Mouse (Mus musculus) erythroblast, embryonic 14.5 days (primary cell): ENCODE data around the gene Tcn2. TPM values are rescaled to one million over a fixed set of nuclear protein-coding genes. Genes with fewer than 3 reads are reported as not detected.
"Not testable (repeated sequence)": the region's sequence is repeated elsewhere in the genome, so short reads cannot be mapped to it uniquely, and the experiment has no call there.

Experiments used
- H3K27me3 ChIP-seq: 2 replicates; pipeline ENCODE4 v1.6.1; 2012; ENCODE audit warnings: inconsistent platforms; ENCODE audit not compliant: control insufficient read depth
- H3K36me3 ChIP-seq: 2 replicates; pipeline ENCODE4 v1.6.1; 2012; ENCODE audit warnings: mild to moderate bottlenecking, inconsistent platforms; ENCODE audit not compliant: control insufficient read depth
- H3K4me1 ChIP-seq: 2 replicates; pipeline ENCODE4 v1.6.1; 2012; ENCODE audit warnings: inconsistent platforms; ENCODE audit not compliant: control insufficient read depth
- H3K4me3 ChIP-seq: replicated peaks from 2 replicates; pipeline ENCODE3; 2012; ENCODE audit warnings: moderate library complexity, mild to moderate bottlenecking, inconsistent platforms
- H3K9me3 ChIP-seq: 2 replicates; pipeline ENCODE4 v1.6.1; 2012; ENCODE audit warnings: low read length, inconsistent platforms, mixed read lengths; ENCODE audit not compliant: control insufficient read depth
- GATA1 ChIP-seq: IDR thresholded peaks from 2 replicates; pipeline ENCODE4 v1.6.1; 2012; ENCODE audit warnings: low read length, inconsistent platforms, mixed read lengths
- TAL1 ChIP-seq: IDR thresholded peaks from 3 replicates; pipeline ENCODE4 v1.6.1; 2012; ENCODE audit warnings: low read length, inconsistent platforms, mixed read lengths
- polyA plus RNA-seq: library from polyadenylated mRNA; stranded (reverse); fragments of >175 nt; gene quantifications from 2 replicates; pipeline ENCODE4 v1.2.3, GENCODE M21; 2012

The Tcn2 gene
- polyA plus RNA-seq, 1 experiment: 0.08 TPM

DNA sequence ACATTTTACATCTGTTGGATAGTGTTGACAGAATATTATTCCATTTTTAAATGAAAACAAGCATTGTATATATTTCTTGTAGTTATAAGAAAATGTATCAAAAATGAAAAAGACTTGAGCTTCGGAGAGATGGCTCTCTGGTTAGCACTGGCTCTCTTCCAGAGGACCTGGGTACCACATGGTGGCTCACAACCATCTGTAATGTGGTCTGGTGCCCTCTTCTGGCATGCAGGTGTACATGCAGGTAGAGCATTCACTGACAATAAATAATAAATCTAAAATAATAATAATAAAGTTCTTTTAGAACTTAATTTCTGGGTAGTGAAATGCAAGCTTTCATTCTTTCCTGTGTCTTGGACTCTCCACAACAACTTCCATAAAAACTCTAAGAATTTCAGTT lies 13.2 kb downstream of the Tcn2 start:
- Histone ChIP-seq H3K27me3 (peaks cover 16% of the 10 kb centered on the region), H3K9me3 (no peaks in the 10 kb centered on the region), H3K36me3 (peaks cover 2% of the 10 kb centered on the region; the same call in 1 of the 2 replicates), H3K4me1 (peaks cover 10% of the 10 kb centered on the region), H3K4me3 (no peak overlapping the region)
- TF ChIP-seq TAL1: no peak
- TF ChIP-seq GATA1: no peak

DNA sequence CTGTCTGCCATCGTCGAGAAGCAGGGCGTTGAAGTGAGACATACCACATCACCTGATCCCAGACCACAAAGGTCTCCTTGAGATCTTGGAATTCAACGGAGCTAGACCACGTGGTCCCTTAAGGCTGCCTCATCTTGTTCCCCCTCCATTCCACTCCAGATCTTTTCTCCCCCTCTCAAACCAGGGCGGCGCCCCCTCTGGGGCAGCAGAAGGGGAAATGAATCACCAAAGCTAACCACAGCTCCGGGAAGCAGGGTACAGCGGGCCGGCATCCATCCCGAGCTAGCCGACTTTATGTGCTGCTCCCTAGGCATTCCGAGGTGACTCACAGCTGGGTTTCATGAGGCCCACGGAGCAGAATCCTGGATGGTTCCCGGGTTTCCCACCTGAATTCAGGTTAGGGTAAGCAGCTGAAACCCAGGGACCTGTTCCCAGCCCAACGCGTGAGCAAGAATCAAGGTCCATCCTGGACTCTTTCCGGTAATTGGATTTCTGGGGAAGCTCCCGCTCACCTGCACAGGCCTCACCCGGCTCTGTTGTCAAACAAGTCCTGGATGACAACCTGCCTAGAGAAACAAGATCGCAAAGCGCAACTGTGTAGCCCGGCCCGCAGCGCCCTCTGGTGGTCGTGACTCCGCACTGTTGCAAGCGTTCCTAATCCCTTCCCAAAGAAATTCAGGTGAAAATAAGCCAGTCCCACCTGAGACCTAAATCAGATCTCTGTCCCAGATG lies 17.7 kb downstream of the Tcn2 start, which contains the start of gene Slc35e4:
Gene Slc35e4, minus strand, starts transcription at position 556 of the 732 bp plus-strand sequence.
- Histone ChIP-seq H3K27me3 (peaks cover 44% of the 10 kb centered on the region), H3K36me3 (no peaks in the 10 kb centered on the region), H3K4me3 (peak within 1 kb of the TSS; percentile 45), H3K4me1 (peaks cover 22% of the 10 kb centered on the region), H3K9me3 (peaks cover 6% of the 10 kb centered on the region; the same call in 1 of the 2 replicates)
- TF ChIP-seq GATA1: no peak
- TF ChIP-seq TAL1: no peak

DNA sequence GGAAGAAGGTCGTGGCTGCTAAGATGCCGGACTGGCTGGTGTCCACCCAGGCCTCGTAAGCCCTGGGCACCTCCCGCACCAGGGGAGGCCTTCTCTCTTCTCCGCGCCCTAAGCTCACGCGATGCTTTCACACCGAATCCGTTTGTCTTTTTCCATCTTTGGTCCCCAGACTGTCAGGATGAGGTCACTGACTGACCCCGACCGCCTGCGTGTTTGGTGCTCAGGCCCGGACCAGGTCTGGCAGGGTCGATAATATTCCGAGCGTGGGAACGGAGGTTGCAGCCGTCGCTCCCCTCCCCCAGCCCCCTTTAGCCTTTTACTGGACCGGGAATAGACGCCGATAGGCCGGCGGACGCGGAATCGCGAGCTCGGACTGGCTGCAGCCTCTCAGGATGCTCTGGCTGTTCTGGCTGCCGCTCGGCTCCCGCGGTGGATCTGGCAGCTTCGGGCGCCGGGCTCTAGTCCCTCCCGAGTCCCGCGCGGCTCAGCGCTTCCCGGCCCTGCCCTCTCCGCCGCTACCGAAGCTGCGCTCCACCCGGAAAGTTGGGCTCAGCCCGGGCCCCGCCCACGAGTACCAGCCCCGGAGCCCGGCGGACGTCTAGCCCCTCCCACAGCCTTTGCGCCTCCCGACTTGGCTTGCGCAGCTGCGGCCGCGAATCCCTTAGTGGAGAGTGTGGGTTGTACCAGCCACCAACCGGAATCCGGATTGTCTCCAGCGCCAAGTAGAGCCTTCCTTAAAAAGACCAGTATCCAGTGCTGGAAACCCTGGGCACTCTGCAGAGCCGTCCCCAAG lies 18.4 kb downstream of the Tcn2 start:
- peaks cover 44% of the 10 kb centered on the region for H3K27me3 ChIP-seq
- peaks cover 6% of the 10 kb centered on the region; the same call in 1 of the 2 replicates for H3K9me3 ChIP-seq
- H3K36me3 ChIP-seq: no peaks in the 10 kb centered on the region
- H3K4me1 ChIP-seq: peaks cover 22% of the 10 kb centered on the region
- no peak for TF ChIP-seq GATA1
- TF ChIP-seq TAL1: no peak
- H3K4me3 ChIP-seq: peak overlapping the region; percentile 45

DNA sequence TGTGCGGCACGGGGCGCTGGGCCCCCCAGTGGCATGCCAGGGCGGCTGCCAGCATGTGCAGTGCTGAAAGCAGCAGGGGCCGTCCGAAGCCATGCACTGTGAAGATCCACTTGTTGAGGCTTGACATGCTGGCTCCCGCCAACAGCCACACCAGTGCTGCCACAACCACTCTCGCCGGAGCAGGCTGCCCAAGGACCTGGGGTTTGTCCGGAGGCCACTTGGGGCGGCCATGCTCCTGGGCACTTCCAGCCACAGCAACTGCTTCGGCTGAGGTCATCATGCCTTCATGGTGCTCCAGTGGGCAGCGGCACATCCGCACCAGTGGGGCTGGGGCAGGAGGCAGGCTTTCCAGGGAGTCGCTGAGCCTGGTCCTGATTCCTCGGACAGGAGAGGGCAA lies 19.1 kb downstream of the Tcn2 start:
- Histone ChIP-seq H3K4me1 (peaks cover 22% of the 10 kb centered on the region), H3K4me3 (peak overlapping the region; percentile 30), H3K36me3 (no peaks in the 10 kb centered on the region), H3K27me3 (peaks cover 44% of the 10 kb centered on the region), H3K9me3 (peaks cover 6% of the 10 kb centered on the region; the same call in 1 of the 2 replicates)
- TF ChIP-seq GATA1: no peak
- no peak for TF ChIP-seq TAL1

DNA sequence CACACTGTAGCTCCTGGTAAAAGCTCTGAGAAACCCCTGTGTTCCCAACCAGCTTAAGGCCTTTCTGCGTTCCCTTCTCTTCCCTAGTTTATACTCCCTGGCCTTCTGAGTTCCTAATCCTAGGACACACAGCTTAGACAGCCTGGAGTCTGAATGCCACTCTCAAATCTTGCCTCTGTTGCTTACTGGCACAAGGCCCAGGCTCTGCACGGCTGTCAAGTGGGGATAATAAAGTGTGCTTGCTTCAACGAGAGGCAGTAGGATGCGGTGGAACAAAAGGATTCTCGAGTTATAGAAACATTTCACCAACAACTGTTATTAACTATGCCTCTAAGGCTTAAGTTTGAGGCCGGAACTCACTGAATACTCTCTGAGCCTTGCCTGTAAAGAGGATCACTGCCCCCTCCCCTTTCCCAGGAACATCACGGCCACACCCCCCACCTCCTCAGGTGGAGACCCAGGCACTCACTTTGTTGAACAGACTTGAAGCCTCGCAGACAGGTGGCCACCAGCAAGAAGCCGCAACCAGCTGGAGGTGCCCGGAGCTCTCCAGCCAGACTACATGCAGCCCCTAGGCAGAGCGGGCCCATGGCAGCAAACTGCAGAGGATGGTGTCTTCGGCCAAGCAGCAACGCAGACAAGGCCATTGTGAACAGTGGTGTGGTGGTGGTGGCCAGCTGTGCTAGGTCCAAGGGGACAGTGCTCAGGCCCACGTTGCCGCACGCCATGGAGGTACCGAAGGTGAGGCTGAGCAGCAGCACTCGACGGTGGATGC lies 19.7 kb downstream of the Tcn2 start:
- Histone ChIP-seq H3K4me3 (peak overlapping the region; percentile 30), H3K4me1 (peaks cover 22% of the 10 kb centered on the region), H3K9me3 (peaks cover 6% of the 10 kb centered on the region; the same call in 1 of the 2 replicates), H3K36me3 (no peaks in the 10 kb centered on the region), H3K27me3 (peaks cover 44% of the 10 kb centered on the region)
- no peak for TF ChIP-seq GATA1
- no peak for TF ChIP-seq TAL1

DNA sequence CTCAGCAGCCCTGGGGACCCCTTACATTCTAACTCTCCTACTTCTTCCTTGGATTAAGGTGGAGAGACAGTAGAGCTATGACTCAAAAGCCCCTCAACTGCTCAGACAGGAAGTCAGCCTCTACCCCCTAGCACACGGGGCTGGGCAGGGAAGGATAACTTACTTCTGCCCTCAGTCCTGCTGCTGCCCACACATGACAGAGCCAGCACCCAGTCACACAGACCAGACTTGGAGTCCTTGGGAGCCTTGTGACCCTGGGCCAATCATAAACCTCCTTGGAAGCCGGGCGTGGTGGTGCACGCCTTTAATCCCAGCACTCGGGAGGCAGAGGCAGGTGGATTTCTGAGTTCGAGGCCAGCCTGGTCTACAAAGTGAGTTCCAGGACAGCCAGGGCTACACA lies 20.5 kb downstream of the Tcn2 start:
- not testable (repeated sequence) for H3K4me3 ChIP-seq, H3K36me3 ChIP-seq, H3K9me3 ChIP-seq
- Histone ChIP-seq H3K27me3 (peaks cover 44% of the 10 kb centered on the region), H3K4me1 (peaks cover 22% of the 10 kb centered on the region)

DNA sequence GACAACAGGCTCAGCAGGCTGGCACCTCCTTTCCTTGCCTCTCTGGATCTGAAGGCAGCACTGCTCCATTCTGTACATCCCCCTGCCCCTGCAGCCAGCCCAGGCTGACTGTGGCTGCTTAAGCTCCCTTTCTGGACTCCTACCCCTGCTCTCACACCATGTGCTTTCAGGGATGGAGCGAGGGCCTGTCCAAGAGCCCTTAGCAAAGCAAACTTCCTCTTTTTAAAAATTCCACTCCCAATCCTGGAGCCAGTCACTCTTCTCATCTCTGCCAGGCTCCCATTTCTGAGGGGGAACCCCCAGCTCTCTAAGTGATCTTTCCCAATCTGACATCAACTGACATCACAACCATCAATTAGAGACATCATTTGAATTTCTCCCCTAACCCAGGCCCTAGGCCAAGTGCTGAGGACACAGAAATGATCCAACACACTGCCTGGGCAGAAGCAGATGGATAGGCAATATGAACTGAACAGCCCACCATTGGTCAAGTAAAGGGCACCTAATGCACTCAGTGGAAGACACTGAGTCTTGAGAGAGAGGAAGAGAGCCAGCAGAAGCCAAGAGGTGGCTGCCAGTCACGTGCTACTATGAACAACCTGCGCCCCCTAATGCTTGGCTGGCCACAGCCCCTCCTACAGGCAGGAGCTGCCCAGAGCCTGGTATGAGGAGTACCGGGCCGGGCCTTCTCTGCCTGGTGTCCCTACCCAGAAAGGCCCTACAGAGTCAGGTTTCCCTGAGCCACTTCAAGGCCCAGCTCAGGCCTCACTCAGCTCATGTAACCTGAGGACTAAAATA lies 21.2 kb downstream of the Tcn2 start:
- Histone ChIP-seq H3K9me3 (peaks cover 6% of the 10 kb centered on the region; the same call in 1 of the 2 replicates), H3K36me3 (no peaks in the 10 kb centered on the region), H3K4me1 (peaks cover 22% of the 10 kb centered on the region), H3K27me3 (peaks cover 44% of the 10 kb centered on the region), H3K4me3 (no peak overlapping the region)
- TF ChIP-seq TAL1 (no peak), GATA1 (no peak)

DNA sequence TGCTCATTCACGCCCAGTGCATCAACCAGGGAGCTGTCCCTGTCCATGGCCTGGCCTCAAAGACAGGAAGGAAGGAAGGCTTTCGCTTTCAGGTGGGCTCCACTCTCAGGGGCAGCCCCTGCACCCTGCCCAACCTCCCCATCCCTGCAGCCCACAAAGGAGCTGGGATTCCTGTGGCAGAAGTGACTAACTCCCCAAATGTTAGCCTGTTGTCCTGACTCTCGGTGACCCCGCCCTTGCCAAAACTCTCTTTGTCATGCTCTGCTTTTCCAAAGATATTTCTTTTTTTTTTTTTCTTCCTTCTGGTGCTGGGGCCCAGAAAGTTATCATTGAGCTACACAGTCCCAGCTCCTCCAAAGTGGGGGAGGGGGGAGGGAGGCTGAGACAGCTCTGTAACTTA lies 22.7 kb downstream of the Tcn2 start:
- Histone ChIP-seq H3K4me1 (peaks cover 18% of the 10 kb centered on the region), H3K36me3 (no peaks in the 10 kb centered on the region), H3K27me3 (peaks cover 34% of the 10 kb centered on the region), H3K9me3 (peaks cover 6% of the 10 kb centered on the region; the same call in 1 of the 2 replicates), H3K4me3 (no peak overlapping the region)
- TF ChIP-seq TAL1 (no peak), GATA1 (no peak)
